Mouse (Mus musculus) kidney, postnatal 4 days (tissue): Measurements from ENCODE around the gene Ezh1.
"Not testable (repeated sequence)": the region's sequence is repeated elsewhere in the genome, so short reads cannot be mapped to it uniquely, and the experiment has no call there.

Experiments used
- DNase-seq, 2 experiments: peaks; one replicate each; pipeline ENCODE4 v3.0.0; 2021; ENCODE audit warnings: mixed read lengths in 2 of 2

The Ezh1 gene

DNA sequence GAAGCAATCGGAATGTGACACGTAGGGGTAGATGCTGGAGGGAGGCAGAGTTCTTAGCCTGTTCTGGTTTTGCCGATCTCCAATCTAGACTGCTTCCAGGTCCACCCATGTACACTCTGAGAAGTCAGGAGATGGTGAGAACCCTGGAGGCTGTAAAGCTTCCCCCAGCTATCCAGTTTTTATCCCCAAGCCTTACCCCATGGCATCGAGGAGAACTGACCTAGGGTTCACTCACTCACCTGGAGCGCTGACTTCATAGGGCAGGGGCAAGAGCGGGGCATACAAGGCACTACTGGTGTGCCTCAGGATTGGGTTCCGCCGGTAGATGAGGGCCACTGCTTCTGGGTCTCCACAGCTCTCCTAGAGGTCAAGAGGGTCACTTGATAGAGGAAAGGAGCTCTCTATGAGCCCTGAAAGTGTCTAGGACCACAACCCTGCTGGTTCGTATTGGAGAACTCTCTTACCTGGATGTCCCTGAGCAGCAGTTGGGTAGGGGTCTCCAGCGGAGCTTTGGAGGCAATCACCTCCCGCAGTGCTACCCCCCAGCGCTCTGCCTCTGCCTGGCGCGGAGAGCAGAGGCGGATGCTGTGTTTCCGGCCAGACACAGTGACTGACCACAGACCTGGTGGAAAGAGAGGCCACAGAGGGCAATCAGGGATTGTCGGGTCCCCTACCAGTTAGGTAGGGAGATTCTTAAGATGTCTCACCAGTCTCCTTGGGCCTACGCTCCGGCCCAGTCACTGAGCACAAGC is 58.9 kb downstream of the Ezh1 start:
- peak in 1 of 2 experiments; percentile 13 for DNase-seq

DNA sequence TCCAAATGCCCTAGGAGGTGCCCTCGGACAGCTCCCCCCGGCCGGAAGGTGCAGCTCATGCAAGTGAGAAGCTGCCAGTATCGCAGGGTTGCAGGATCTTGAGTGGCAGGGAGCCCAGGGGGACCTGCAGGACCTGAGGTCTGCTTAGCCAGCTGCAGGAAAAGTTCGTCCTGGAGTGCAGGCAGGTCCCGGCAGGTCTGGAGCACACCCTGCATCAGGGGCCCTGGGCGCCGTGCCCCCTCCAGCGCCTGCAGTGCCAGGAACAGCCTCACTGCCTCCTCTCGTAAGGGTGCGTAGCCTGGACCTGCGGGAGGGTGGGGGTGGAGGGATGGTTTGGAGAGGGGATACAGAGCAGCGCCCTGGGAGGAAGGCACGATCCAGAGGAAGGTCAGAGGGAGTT is 59.9 kb downstream of the Ezh1 start:
- DNase-seq, result no peak

DNA sequence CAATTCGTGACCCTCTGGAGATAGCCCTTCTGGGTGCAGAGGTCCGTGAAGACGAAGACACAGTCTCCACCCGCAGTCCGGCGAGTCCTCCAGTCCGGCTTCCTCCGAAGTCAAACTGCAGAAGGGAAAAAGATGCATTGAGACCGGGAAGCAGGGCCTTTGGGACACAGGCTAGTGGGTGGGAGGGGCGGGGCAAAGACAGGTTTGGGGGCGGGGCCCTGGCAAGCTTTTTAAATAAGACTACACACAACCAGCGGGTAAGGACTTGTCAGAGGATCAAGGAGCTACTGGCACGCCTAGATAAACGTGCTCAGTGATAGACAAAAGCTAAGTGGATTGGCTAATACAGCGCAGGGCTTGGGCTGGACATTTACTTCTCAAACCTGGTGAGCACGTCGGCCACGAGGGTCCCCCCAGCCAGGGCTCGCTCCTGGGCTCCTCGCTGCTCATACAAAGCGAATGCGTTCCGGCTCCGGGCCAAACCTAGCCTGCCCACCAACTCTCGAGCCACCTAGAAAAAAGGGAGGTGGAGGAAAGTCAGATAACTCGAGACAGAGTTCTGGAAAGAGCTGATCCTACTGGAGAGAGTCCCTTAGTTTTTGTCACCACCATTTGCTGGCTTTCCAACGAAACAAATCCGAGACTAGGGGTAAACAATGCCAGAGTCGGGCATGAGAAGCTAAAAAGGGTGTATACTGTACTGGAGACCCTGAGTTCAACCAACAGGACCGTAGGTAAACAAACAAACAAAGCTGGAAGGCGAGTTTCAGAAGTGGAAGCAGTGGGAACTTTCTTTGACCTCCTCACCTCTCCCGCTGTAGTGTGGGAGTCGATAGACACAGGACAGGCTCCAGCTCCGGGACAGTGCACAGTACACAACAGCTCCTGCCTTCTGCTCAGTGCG is 61.3 kb downstream of the Ezh1 start:
- DNase-seq, result peak in 1 of 2 experiments; percentile 50

DNA sequence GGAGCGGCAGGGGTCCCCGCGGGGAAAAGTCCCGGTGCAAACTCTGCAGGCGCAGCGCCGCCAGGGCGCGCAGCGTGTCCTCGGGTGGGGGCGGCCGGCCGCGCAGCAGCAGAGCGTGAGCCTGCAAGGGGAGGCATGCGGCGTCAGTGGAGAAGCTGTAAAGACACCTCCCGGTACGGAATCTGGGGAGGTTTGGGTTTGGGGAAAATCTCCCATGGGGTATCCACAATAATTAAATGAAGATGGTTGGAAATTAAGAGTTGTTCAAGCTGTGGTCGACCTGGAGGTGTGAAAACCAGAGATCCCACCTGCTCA is 62.0 kb downstream of the Ezh1 start:
- no peak for DNase-seq

DNA sequence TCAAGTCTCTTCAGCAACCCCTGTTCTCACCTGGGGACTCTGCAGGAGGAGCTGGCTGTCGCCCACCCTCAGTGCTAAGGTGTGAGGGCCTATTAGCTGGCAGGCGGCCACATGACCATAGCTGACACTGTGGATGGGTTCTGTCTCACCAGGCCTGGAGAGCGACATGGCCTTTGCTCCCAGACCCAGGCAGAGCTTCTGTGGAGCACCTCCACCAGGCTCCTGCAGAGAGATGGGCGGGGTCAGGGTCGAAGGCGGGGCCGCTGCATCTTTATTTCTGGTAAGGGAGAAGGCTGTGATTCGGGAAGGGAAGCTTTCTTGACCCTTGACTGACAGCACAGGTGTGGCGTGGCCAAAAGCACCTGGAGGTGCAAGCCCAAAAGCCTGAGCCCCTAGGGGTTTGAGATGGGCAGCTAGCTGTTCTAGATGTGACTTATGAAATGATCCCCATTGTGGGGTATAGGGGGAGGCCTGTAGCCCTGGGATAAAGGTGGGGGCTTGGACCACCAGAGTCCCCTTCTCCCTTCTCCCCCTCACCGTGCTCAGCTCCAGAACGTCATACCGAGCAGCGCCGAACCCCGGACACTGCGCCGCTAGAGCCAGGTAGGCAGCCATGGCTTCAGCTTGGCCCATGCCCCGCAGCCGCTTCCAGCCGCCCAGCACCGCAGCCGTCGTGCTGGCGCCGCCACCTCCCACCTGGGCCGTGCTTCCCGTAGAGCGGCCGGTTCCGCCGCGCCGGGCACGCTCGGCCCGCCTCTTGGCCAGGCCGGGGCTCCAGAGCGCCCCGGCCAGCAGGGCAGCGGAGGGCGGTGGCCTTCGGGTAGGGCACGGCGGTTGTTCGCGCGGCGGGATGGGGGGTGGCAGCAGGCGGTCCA is 62.5 kb downstream of the Ezh1 start:
- DNase-seq, result peak; percentile 52 to 67

DNA sequence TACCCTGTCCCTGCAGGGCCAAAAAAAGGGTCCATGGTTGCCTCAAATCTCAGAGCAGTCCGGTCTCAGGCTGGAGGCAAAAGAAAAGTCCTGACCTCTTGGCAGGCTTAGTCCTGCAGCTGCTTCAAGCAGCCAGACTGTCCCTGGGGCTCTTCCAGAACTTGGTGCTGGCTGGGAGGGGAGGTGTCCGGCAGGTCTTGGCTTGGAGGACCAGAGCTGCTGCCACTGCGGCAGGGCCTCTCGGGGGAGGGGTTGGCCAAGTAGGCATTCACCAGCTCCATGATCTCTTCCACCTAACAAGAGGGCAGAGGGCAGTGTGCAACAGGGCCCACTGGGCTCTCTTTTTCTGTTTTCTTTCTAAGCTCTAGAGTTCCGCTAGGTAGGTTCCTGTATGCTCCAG is 63.5 kb downstream of the Ezh1 start:
- peak; percentile 48 to 64 for DNase-seq

DNA sequence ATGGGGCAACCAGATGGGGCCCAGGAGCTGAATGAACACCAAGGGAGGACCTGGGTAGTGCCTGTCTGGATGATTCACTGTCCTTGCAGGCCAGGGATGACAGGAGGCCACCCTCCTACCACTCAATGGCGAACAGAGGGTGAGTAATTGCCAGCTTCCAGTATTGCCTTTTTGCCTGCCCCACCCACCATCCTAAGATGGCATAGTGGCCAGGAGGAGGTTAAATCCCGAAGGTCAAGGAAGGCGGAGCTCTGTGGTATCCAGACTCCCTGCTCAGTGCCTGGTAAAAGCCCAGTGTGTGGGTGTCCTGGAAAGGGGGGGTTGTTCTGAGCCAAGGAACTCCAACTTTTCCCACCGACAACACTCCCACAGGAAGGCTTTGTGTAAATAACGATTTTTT is 64.0 kb downstream of the Ezh1 start:
- DNase-seq, result no peak

DNA sequence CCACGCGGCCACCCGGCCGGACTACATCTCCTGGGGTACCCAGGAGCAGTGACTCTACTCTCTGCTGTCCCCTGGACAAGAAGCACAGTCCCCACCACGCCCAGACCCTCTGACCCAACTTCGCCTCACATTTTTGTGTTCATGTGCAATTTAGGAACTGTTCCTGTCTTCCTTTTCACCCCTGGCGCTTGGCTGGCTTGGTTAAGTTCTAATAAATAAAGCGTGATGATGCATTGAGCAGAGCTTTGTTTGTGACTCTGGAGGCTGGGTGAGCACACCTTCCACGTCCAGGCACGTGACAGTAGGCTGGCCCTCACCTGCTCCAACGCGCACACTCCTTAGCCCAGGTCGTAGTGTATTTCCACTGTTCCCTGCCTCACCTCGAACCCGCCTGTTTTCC is 64.7 kb downstream of the Ezh1 start:
- no peak for DNase-seq

DNA sequence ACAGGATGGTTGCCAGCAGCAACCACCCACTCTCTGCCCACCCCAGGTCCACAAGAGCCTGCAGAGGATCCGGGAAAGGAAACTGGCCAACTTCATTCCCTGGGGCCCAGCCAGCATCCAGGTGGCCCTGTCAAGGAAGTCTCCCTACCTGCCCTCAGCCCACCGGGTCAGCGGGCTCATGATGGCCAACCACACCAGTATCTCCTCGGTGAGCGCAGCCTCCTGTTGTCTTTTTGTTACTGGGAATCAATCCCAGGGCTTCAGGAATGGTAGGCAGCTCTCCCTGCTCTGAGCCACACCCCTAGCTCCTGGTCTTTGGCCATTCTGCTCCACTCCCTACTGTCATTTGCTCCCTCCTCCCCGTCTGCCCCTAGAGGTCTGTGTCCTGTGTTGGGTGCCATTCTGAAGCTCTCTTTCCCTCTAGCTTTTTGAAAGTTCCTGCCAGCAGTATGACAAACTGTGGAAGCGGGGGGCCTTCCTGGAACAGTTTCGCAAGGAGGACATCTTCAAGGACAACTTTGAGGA is 65.2 kb downstream of the Ezh1 start:
- DNase-seq, result not testable (repeated sequence)

DNA sequence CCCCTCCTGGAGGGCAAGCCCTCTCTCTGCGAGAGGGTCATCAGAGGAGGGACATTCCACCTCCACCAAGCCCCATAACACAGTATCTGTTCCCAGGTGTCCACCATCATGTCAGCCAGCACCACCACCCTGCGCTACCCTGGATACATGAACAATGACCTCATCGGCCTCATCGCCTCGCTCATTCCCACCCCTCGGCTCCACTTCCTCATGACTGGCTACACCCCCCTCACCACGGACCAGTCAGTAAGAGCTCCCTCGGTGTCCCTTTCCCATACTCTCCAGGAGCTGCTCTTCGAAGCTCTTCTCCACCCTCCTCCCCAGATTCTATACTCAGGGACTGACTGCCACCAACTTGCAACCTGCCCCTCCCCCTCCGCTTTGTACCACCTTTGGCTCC is 66.1 kb downstream of the Ezh1 start:
- DNase-seq, result not testable (repeated sequence)

DNA sequence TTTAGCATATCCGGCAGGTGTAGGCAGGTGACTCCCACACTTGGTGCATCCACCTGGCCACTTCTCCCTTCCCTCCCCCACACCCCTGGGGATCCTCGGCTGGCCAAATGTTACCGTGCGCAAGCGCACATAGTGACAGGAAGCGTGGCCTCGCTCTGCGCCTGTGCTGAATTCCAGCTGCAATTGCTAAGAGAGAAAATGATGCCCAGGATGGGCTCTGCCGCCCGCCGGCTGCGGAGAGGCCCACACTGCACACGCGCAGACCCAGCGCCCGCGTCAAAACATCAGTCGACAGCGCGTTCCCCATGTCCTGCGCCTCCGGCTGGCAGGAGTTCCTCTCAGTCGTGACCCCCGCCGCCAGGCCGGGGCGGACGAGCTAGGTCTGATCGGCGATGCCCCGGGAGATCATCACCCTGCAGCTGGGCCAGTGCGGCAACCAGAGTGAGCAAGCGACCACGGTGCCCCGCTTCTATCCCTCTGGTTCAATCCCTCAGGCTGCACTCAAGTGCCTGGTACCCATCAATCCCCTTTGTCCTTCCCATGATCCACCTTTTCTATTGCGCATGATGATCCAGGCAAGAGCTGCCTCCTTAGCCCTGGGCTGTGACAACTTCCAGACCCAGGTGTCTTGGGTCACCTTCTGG is 70.4 kb downstream of the Ezh1 start, which contains the start of gene Tubg2:
Gene Tubg2, plus strand, starts transcription at position 180 of the 644 bp plus-strand sequence.
- peak; percentile 74 to 83 for DNase-seq

DNA sequence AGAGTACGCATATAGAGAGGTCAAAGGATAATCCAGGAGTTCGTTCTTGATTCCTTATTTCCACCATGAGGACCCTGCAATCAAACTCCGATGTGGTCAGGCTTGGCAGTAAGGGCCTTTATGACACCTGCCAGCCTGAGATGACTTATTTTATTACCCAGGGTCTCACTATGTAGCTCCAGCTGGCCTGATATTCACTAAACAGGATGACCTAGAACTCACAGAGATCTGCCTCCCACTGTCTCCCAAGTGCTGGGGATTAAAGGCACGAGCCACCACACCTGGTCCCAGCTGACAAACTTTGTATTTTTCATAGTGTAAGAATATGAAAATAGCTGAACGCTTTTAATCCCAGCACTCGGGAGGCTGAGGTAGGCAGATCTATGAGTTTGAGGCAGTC is 71.1 kb downstream of the Ezh1 start:
- no peak for DNase-seq

DNA sequence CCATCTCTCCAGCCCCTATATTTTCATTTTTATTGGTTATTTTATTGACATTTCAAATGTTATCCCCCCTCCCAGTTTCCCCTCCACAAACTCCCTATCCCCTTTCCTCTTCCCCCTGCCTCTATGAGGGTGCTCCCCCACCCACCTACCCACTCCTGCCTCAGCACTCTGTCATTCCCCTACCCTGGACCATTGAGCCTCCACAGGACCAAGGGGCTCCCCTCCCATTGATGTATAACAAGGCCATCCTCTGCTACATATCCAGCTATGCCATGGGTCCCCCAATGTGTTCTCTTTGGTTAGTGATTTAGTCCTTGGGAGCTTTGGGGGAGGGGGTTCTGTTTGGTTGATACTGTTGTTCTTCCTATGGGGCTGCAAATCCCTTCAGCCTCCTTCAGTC is 71.6 kb downstream of the Ezh1 start:
- DNase-seq, result no peak

DNA sequence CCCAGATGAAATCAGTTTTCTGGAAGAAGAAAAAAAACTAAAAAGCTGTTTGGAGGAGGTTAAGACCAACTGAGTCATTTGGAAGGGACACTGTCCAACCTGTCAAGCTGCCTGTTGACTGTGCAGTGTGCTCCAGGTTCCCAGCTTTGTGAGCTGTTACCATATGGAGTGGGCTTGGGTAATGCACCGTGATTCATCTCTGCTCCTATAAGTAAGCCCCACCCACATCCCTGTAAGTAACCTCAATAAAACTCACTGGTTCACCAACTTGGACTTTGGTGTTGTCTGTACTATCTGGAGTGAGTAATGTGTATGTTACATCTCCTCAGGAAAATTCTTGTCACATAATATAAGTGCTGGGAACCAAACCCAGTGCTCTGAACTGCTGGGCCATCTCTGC is 73.4 kb downstream of the Ezh1 start:
- DNase-seq, result no peak

DNA sequence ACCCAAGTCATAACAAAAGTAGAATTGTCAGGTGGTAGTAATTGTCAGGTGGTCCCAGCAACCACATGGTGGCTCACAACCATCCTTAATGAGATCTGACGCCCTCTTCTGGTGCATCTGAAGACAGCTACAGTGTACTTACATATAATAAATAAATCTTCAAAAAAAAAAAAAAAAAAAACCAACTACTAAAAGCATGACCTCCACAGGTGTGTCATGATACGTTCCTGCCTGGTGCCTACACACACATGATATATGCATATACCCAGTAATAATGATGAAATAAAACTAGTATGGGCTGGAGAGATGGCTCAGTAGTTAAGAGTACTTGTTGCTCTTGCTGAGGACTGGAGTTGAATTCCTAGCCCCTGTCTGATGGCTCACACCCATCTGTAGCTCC is 75.2 kb downstream of the Ezh1 start:
- DNase-seq, result no peak

DNA sequence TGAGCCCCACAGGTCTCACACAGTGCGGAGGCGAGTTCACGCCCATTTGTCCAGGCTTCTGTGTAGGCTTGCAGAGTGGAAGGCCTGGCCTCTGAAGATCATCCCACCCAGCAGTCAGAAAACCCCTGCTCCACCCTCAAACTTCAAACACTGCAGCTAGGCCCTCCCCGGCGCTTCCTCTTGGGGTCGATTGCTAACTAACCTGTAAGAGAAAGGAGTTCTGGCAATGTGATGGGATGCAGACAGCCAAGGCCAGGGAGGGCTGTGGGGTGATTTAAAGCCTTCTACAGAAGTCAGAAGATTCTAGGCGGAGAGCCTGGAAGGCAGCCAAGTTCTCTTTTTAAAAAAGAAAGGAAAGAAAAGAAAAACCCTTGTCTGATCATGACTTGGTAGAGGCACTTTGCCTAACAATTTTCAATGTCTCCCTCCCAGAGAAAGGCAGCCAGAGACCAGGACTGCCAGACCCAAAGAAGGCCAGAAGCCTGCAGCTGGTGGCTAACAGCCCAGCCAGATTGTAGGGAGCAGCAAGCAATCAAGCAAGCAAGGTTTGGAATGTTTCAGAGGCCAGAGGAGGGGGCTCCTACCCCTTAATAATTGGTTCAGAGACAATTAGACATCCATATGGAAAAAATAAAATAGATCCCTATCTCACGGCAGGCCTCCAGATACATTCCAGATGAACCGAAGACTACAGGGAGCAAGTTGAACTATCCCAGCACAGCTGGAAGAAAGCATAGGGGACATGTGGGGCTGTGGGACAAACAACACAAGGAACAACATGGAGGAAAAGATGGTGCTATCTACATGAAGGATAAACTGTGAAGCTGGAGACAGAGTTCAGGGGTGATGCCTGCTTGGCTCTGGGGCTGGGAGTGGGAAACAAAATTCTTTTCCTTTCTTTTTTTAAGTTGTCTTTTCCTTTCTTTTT is 76.8 kb downstream of the Ezh1 start:
- peak; percentile 66 to 74 for DNase-seq

DNA sequence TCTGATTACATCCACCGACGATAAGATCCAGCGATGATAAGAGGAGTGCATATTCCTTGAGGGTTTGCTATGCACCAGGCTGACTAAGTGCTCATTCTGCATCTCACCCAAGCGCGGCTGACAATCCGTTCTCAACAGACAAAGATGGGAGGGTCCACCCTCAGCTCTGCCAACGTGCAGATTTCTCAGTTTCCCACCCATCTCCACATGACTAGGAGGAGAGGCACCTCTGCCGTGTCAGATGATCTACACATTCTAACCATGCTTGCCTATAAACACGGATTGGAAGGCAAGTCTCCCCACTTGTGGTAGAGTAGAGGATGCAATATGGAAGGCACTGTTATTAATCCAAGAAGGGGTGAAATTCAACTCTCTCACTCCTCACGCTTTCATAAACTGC is 77.5 kb downstream of the Ezh1 start:
- no peak for DNase-seq

DNA sequence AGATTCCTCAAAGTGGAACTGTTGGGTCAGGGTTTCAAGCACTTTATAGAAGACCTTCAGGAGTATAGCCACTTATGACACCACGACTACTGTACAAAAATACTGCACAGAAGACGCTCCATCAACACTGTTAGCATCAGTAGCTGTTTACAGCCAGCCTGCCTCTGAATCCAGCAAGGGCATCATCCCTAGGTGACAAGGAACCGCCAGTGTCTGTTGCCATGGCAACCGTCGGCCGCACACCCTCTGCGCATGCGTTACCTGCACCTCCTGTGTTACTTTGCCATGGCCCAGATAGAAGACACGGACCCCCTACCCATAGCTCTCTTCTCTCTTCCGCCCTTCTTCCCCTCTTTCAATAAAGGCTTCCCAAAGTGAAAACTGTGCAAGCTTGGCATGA is 79.9 kb downstream of the Ezh1 start:
- peak in 1 of 2 experiments; percentile 28 for DNase-seq

DNA sequence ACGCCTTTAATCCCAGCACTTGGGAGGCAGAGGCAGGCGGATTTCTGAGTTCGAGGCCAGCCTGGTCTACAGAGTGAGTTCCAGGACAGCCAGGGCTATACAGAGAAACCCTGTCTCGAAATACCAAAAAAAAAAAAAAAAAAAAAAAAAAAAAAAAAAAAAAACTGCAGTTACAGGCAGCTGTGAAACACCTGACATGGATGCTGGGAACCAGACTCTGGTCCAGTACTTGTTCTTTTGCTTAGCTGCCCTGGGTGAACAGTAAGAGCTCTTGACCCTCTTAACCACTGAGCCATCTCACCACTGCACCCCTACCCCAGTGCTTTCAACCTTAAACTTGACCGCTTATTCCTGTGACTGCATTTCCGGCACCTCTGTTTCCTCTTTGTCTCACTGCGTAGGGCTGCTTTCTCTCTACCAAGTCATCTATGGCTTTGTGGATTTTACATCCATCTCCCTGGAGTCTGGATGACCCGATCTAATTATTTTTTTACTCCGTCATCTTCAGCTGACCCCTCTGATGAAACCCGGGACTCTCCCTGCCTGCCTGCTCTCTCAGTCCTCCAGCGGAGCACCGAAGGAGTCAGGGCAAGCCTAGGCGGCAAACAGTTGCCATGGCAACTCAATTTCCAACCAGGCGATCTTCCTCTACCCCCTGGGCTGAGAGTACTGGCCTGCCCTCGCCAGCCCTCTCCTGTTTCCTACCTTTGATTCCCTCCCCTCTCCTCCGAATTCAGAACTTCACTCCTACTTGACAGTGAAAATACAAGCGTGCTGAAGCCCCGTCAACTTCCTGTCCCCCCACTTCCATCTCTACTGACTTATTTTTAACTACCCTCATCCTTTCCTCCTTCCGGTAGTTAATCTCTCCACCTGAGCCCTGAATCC is 82.7 kb downstream of the Ezh1 start:
- DNase-seq, result peak; percentile 54 to 67
